Mouse (Mus musculus) left cerebral cortex, adult 2 months (tissue): Measurements from ENCODE around the gene Lmbr1. TPM values are rescaled to one million over a fixed set of nuclear protein-coding genes. Genes with fewer than 3 reads are reported as not detected.
"Not testable (repeated sequence)": the region's sequence is repeated elsewhere in the genome, so short reads cannot be mapped to it uniquely, and the experiment has no call there.

Source experiments
- DNase-seq, 2 experiments: peaks; one replicate each; pipeline ENCODE4 v3.0.0; 2021 to 2022; ENCODE audit warnings: low spot score in 2 of 2, mixed read lengths in 1 of 2; ENCODE audit errors: extremely low spot score in 1 of 2
- H3K27ac ChIP-seq: fragments of 200-600 bp; 2 replicates; pipeline ENCODE4 v1.8.1; 2022
- H3K4me3 ChIP-seq: fragments of 200-600 bp; 2 replicates; pipeline ENCODE4 v1.8.1; 2022
- CTCF ChIP-seq: fragments of 200-600 bp; IDR thresholded peaks from 2 replicates; pipeline ENCODE4 v1.8.1; 2022; ENCODE audit warnings: antibody characterized with exemption, mild to moderate bottlenecking, moderate library complexity
- intact Hi-C: fragments of 180-260 bp; cut with DNase I; formaldehyde crosslinking; loops from one replicate; pipeline ENCODE4 v1.15.1; 2025
- long read RNA-seq, 2 experiments: library from polyadenylated mRNA; stranded (forward); transcript quantifications; one replicate each; pipeline ENCODE4 v2.0.0; 2021; ENCODE audit warnings: borderline mapping rate in 2 of 2
- total RNA-seq, 2 experiments: library from RNA; stranded (reverse); gene quantifications; 2 replicates each; pipeline ENCODE4 v1.2.3; 2021

The Lmbr1 gene
- 10 to 100 TPM; 28.5 to 29.6 TPM for total RNA-seq
- long read RNA-seq, experiment 1, full-length matches to known transcripts: 23 of 39 reads
- long read RNA-seq, experiment 1, partial matches to known transcripts: 2 of 39 reads
- long read RNA-seq, experiment 1, other reads (novel, unspliced or antisense): 14 of 39 reads
- long read RNA-seq, experiment 2, full-length matches to known transcripts: 10 of 19 reads
- long read RNA-seq, experiment 2, partial matches to known transcripts: 4 of 19 reads
- long read RNA-seq, experiment 2, other reads (novel, unspliced or antisense): 5 of 19 reads

- no peak for TF ChIP-seq CTCF
- peak within 1 kb of the TSS; percentile 72 for H3K4me3 ChIP-seq
- peak; percentile 91 to 94 for DNase-seq
- intact Hi-C loops: no loop called here
- peak within 1 kb of the TSS; percentile 87 for H3K27ac ChIP-seq
Measured at GRCm38 (mm10) chr5:29378298-29379036, at the start of gene Lmbr1. Gene Lmbr1, minus strand, starts transcription at chr5:29378390.

DNA sequence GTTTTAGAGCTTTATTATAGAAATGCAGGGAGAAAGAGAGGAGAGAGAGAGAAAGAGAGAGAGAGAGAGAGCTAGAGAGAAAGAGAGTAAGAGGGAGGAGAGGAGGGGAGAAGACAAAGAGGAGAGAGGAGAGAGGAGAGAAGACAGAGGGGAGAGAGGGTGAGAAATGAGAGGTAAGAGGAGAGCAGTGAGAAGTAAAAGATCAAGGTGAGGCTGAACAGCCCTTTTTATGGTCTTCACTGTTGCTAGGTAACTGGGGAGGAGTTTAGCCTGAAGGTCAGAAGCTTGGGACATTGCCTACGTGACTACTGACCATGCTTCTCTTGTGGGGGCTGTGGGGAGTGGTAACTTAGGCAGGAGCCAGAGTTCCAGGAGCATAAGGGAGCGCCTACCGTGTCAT is 45.1 kb upstream of the Lmbr1 start:
- not testable (repeated sequence) for H3K27ac ChIP-seq

DNA sequence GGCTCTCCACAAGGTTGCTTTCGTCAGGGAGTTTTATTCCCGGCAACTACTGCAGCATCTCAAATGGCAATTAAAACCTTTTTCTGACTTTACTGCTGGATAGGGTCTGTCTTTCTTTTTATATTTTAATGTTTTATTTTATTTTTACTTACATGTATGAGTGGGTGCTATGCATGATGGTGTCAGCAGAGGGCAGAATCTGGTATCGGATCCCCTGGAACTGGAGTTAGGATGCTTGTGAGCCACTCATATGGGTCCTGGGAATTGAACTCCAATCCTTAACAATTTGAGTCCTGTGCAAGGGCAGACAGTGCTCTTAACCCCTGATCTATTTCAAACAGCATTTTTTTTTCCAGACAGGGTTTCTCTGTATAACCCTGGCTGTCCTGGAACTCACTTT is 34.9 kb upstream of the Lmbr1 start:
- H3K27ac ChIP-seq: no peak overlapping the region
- intact Hi-C loops: no loop called here
- TF ChIP-seq CTCF: no peak; the same call in 1 of the 2 replicates
- DNase-seq: no peak
- no peak overlapping the region for H3K4me3 ChIP-seq

More for the DNA sequence above, 45.1 kb upstream of the Lmbr1 start:
- DNase-seq, intact Hi-C loops, H3K4me3 ChIP-seq: not testable (repeated sequence)

- intact Hi-C loops: no loop called here
Measured at GRCm38 (mm10) chr5:29410854-29411253, 32.7 kb upstream of the Lmbr1 start.

GRCm38 (mm10) chr5:29398427-29398826 is 20.2 kb upstream of the Lmbr1 start:
- intact Hi-C loops: no loop called here
- no peak for TF ChIP-seq CTCF

More at GRCm38 (mm10) chr5:29410854-29411253, 32.7 kb upstream of the Lmbr1 start:
- DNase-seq: no peak
- TF ChIP-seq CTCF: no peak
- Histone ChIP-seq H3K27ac (no peak overlapping the region), H3K4me3 (no peak overlapping the region)

DNA sequence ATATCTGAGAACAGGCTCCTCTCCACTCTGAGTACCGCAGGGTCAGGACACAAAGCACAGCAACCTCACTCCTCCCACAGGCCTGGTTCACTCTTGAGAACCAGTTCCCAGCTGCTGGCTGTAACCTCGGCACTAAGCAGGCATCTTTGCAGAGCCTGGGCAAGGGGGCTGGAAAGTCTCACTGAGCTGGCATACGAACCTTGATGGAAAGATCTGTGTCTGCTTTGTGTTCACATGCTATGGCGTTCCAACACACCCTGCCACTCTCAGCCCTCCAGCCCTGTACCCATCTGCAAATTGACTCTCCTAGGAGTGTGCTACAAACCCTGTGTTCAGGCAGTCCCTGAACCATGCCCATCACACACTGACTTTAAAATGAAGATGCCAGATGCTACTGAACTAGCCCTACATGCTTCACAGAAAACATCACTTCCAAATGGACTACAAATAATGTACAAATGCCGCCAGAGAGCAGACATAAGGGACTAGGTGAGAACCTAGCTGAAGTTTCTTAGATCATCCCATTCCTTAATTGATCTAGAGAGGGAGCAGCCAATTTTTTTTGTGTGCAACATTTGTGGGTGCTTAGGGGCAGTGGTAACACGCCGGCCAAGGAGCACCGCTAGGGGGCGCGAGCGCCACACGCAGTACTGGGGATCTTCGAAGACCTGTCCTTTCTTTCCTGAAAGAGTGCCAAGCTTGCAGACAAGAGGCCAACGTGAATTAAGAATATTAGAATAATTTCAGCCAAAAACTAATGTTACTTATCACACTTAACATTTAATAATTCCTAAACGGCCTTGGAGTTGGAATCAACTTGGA is 11.0 kb upstream of the Lmbr1 start:
- intact Hi-C loops: loop anchor here (2.0 kb wide), 1 partner anchor 298 kb away; no protein-coding TSS in a partner anchor
- TF ChIP-seq CTCF: peak; percentile 95
- Histone ChIP-seq H3K27ac (no peak overlapping the region), H3K4me3 (no peak overlapping the region)
- DNase-seq: peak; percentile 76 to 82

More at GRCm38 (mm10) chr5:29398427-29398826, 20.2 kb upstream of the Lmbr1 start:
- Histone ChIP-seq H3K4me3 (no peak overlapping the region), H3K27ac (no peak overlapping the region)
- no peak for DNase-seq

- no peak for DNase-seq
- intact Hi-C loops: loop anchor here (2.0 kb wide), 1 partner anchor 298 kb away; no protein-coding TSS in a partner anchor
- Histone ChIP-seq H3K27ac (no peak overlapping the region), H3K4me3 (no peak overlapping the region)
- no peak for TF ChIP-seq CTCF
Measured at GRCm38 (mm10) chr5:29388181-29388943, 10.2 kb upstream of the Lmbr1 start.

- TF ChIP-seq CTCF: no peak
- intact Hi-C loops: no loop called here
- no peak for DNase-seq
- H3K4me3 ChIP-seq: no peak overlapping the region
- H3K27ac ChIP-seq: no peak overlapping the region
Measured at GRCm38 (mm10) chr5:29387591-29387990, 9.4 kb upstream of the Lmbr1 start.

GRCm38 (mm10) chr5:29382776-29383175 is 4.6 kb upstream of the Lmbr1 start:
- Histone ChIP-seq H3K4me3 (no peak overlapping the region), H3K27ac (no peak overlapping the region)
- TF ChIP-seq CTCF: no peak
- DNase-seq: no peak
- intact Hi-C loops: no loop called here

GRCm38 (mm10) chr5:29380091-29380490 is 1.9 kb upstream of the Lmbr1 start:
- no peak overlapping the region for H3K4me3 ChIP-seq
- intact Hi-C loops: no loop called here
- no peak for TF ChIP-seq CTCF
- DNase-seq: no peak
- H3K27ac ChIP-seq: no peak overlapping the region
